In the genomic region with DNA sequence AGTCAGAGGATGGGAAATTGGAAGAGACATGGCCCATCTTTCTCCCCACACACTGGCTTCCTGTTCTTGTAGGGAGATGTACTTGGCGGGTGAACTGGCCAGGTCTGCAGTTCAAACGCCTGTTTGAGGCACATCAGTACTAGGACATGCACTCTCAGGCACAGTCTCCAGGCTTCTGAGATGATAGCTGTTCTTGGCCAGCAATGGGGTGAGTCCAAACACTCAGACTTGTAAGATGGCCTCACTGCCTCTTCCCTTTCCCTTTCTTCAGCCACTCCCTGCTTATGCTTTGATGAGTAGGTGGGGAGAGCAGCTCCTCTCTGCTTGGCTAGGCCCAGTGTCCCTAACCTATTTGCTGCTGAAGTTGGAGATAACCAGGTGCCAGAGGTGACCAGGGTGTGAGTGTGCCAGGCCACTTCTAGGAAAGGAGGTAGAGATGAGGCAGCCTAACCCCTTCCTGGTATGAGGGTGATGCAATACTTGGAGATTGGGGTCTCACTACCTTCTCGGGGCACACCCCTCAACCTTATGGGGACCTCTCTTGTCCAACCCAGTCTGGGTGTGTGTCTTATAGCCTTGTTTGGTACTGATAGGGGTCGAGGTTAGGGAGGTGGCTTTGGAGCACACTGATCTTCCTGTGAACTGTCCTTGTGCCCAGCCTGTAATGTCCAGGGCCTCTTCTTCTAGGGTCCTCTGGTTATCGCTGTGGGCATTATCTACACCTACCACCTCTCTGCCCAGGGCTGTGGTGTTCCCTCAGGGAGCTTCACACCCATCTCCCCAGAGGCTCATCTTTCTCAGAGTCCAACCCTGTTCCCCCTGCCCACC, we compare ENCODE assay signal across 17 mouse cellular contexts. TPM values are rescaled to one million over a fixed set of nuclear protein-coding genes. Genes with fewer than 3 reads are reported as not detected.
DNase-seq lines count a peak whose midpoint lies in the region; ATAC-seq lines count a peak whose summit lies in the region.
"Had no signal": no experiment of that assay in that cellular context is flagged by ENCODE, and none has a peak within 500 bp of the region (broad histone marks: within the 10 kb centered on the region; RNA-seq: fewer than 3 reads in every experiment).

No protein-coding gene starts in this region.

- H3K4me1 ChIP-seq in kidney, embryonic 15.5 days: 0 out of 2 replicates have a peak, but pooled peaks cover 5% of the 10 kb centered on the region
- peaks cover 99% of the 10 kb centered on the region for H3K4me1 ChIP-seq in liver, embryonic 12.5 days
- H3K4me1 ChIP-seq: lung, embryonic 15.5 days had no signal

- WGBS in kidney, embryonic 15.5 days: 92% methylated on average over 5 of the region's 5 CpGs
- WGBS in liver, embryonic 12.5 days (ENCODE audit: insufficient replicate concordance): 23% methylated on average over 5 of the region's 5 CpGs

- H3K4me2 ChIP-seq in kidney, embryonic 15.5 days: no peak overlapping the region
- H3K4me2 ChIP-seq in liver, embryonic 12.5 days: peak overlapping the region; percentile 24
- H3K4me2 ChIP-seq: heart, embryonic 15.5 days; hindbrain, embryonic 14.5 days; lung, embryonic 15.5 days had no signal

- no peak for DNase-seq in kidney, postnatal 14 days
- peak; percentile 45 for DNase-seq in A20 (ENCODE audit: low read depth, low spot score)
- peak; percentile 84 for DNase-seq in c-Kit-positive CD71-positive TER-119-positive erythroid progenitor cells, embryonic 14.5 days (ENCODE audit: low spot score)
- no peak for DNase-seq in ovary, postnatal 14 days (ENCODE audit: low spot score)
- DNase-seq in urinary bladder, postnatal 10 days (ENCODE audit: low spot score): no peak
- no peak for DNase-seq in cerebellum, adult 11 months
- DNase-seq: B cell, adult 2 months; cerebellum, adult 9-11 months; kidney, adult 9 months; left cerebral cortex, postnatal 4 days had no signal

- no peak overlapping the region for H3K4me3 ChIP-seq in kidney, embryonic 15.5 days (replicated peaks)
- H3K4me3 ChIP-seq in liver, embryonic 12.5 days: no peak overlapping the region
- H3K4me3 ChIP-seq: heart, embryonic 15.5 days; lung, embryonic 15.5 days; midbrain, embryonic 10.5 days had no signal

- ATAC-seq in kidney, embryonic 15.5 days (replicated peaks; ENCODE audit: low FRiP score): 0 out of 2 replicates have a peak, but pooled peaks have one; percentile 38
- peak; percentile 93 for ATAC-seq in liver, embryonic 12.5 days

- no peak overlapping the region for H3K27ac ChIP-seq in kidney, embryonic 15.5 days
- H3K27ac ChIP-seq in liver, embryonic 12.5 days: peak overlapping the region; percentile 92
- H3K27ac ChIP-seq: heart, embryonic 15.5 days; hindbrain, embryonic 14.5 days; lung, embryonic 15.5 days; midbrain, embryonic 10.5 days had no signal

- no peaks in the 10 kb centered on the region for H3K36me3 ChIP-seq in kidney, embryonic 15.5 days
- H3K36me3 ChIP-seq in liver, embryonic 12.5 days: peaks cover 57% of the 10 kb centered on the region
- H3K36me3 ChIP-seq: heart, embryonic 15.5 days; lung, embryonic 15.5 days; midbrain, embryonic 10.5 days had no signal

- H3K27me3 ChIP-seq in kidney, embryonic 15.5 days: no peaks in the 10 kb centered on the region
- H3K27me3 ChIP-seq in liver, embryonic 12.5 days (replicated peaks): no peaks in the 10 kb centered on the region
- H3K27me3 ChIP-seq: heart, embryonic 15.5 days; lung, embryonic 15.5 days had no signal

- no peak overlapping the region for H3K9ac ChIP-seq in kidney, embryonic 15.5 days
- peak overlapping the region; percentile 48 for H3K9ac ChIP-seq in liver, embryonic 12.5 days
- H3K9ac ChIP-seq: heart, embryonic 15.5 days; hindbrain, embryonic 14.5 days; lung, embryonic 15.5 days had no signal

- H3K9me3 ChIP-seq in kidney, embryonic 15.5 days (replicated peaks): no peaks in the 10 kb centered on the region
- no peaks in the 10 kb centered on the region for H3K9me3 ChIP-seq in liver, embryonic 12.5 days (replicated peaks)
- H3K9me3 ChIP-seq: heart, embryonic 15.5 days; lung, embryonic 15.5 days; midbrain, embryonic 10.5 days had no signal

RNA-seq across cellular contexts. Expression of gene Bcl11a, which starts 51.7 kb away (rescaled TPM):
- 2.9 and 3.6 TPM in 2 replicates for polyA plus RNA-seq in kidney, embryonic 15.5 days (2015; fragmentation: Nextera tagmentation; extraction: Ambion mirVana)
- polyA plus RNA-seq in liver, embryonic 12.5 days (2016; fragmentation: Nextera tagmentation; extraction: Ambion mirVana): 53.4 and 53.5 TPM in 2 replicates

RNA-seq across cellular contexts. Expression of gene A830031A19Rik, which starts 54.7 kb away (rescaled TPM):
- polyA plus RNA-seq in kidney, embryonic 15.5 days (2015; fragmentation: Nextera tagmentation; extraction: Ambion mirVana): not detected in 2 replicates
- polyA plus RNA-seq in liver, embryonic 12.5 days (2016; fragmentation: Nextera tagmentation; extraction: Ambion mirVana): not detected in 2 replicates
- polyA plus RNA-seq: heart, embryonic 15.5 days; hindbrain, embryonic 14.5 days; lung, embryonic 15.5 days; midbrain, embryonic 10.5 days; testis, adult 2 months had no signal

Comparison
In these comparisons a context has a peak if more than half of its experiments do, and no peak if none do; other contexts are left out.
1. DNase-seq: peak in A20 (single experiment) and c-Kit-positive CD71-positive TER-119-positive erythroid progenitor cells, embryonic 14.5 days (single experiment); none in kidney, postnatal 14 days (single experiment), ovary, postnatal 14 days (single experiment), urinary bladder, postnatal 10 days (single experiment) and cerebellum, adult 11 months (single experiment).
2. RNA of gene Bcl11a, which starts 51.7 kb away (polyA plus RNA-seq): 53.4 to 53.5 TPM in liver, embryonic 12.5 days; 2.9 to 3.6 TPM in kidney, embryonic 15.5 days; every median in the first group is over 10 times any median in the second.